Mouse (Mus musculus) intestine, postnatal 0 days (tissue): ENCODE results near the gene Ubr1. TPM values are rescaled to one million over a fixed set of nuclear protein-coding genes. Genes with fewer than 3 reads are reported as not detected.
"Not testable (repeated sequence)": the region's sequence is repeated elsewhere in the genome, so short reads cannot be mapped to it uniquely, and the experiment has no call there.

Source experiments
- ATAC-seq: fragments of 200-750 bp; cut with Nextera tagmentation; 2 replicates; pipeline ENCODE4 v1.8.0; 2017; ENCODE audit warnings: mild to moderate bottlenecking, moderate TSS enrichment, moderate library complexity
- H3K27ac ChIP-seq: fragments of 300-500 bp; sonication (generic); 2 replicates; pipeline ENCODE4 v1.5.1; 2014; ENCODE audit warnings: mild to moderate bottlenecking, low read depth, low read length, moderate library complexity
- H3K27me3 ChIP-seq: fragments of 300-500 bp; sonication (generic); replicated peaks from 2 replicates; pipeline ENCODE4 v1.6.1; 2014; ENCODE audit warnings: low read length, mixed read lengths; ENCODE audit not compliant: control insufficient read depth, insufficient read depth
- H3K36me3 ChIP-seq: fragments of 300-500 bp; sonication (generic); 2 replicates; pipeline ENCODE4 v1.6.1; 2014; ENCODE audit warnings: mild to moderate bottlenecking, moderate library complexity; ENCODE audit not compliant: control insufficient read depth, insufficient read depth
- H3K4me1 ChIP-seq: fragments of 300-500 bp; sonication (generic); replicated peaks from 2 replicates; pipeline ENCODE4 v1.6.1; 2014; ENCODE audit warnings: antibody characterized with exemption, low read length, mixed read lengths; ENCODE audit not compliant: control insufficient read depth, insufficient read depth
- H3K4me2 ChIP-seq: fragments of 300-500 bp; sonication (generic); replicated peaks from 2 replicates; pipeline ENCODE4 v1.6.1; 2014; ENCODE audit warnings: low read depth, mild to moderate bottlenecking, moderate library complexity
- H3K4me3 ChIP-seq: fragments of 300-500 bp; sonication (generic); 2 replicates; pipeline ENCODE4 v1.5.1; 2014; ENCODE audit warnings: low read depth, low read length
- H3K9ac ChIP-seq: fragments of 300-500 bp; sonication (generic); 2 replicates; pipeline ENCODE4 v1.6.1; 2014; ENCODE audit warnings: mild to moderate bottlenecking, low read depth, low read length
- H3K9me3 ChIP-seq: fragments of 300-500 bp; sonication (generic); 2 replicates; pipeline ENCODE4 v1.6.1; 2016; ENCODE audit warnings: mixed run types; ENCODE audit not compliant: control insufficient read depth
- CTCF ChIP-seq: sonication (generic); IDR thresholded peaks from 2 replicates; pipeline ENCODE4 v1.5.1; 2016; ENCODE audit warnings: low read depth, mild to moderate bottlenecking, control low read depth, antibody characterized with exemption, moderate library complexity
- WGBS: fragments of 180-500 bp; shearing (Covaris S2); extraction: QIAGEN DNeasy Blood & Tissue Kit; methylation state at CpG from one replicate; pipeline ENCODE4 v1.1.7; 2014; 5-methylcytosine and 5-hydroxymethylcytosine counted together
- polyA plus RNA-seq: library from polyadenylated mRNA; unstranded; fragments of >200 nt; fragmentation: Nextera tagmentation; extraction: Ambion mirVana; gene quantifications from 2 replicates; pipeline ENCODE4 v1.2.1, GENCODE M21; 2015

The Ubr1 gene
- polyA plus RNA-seq, 1 experiment from 2014 or later, result 6.5 TPM

- Histone ChIP-seq H3K27me3 (no peaks in the 10 kb centered on the region), H3K27ac (peak overlapping the region; percentile 69; the same call in 1 of the 2 replicates), H3K36me3 (peaks cover 20% of the 10 kb centered on the region), H3K4me3 (peak overlapping the region; percentile 89), H3K9ac (peak overlapping the region; percentile 74), H3K9me3 (no peaks in the 10 kb centered on the region), H3K4me1 (0 out of 2 replicates have a peak, but pooled peaks cover 6% of the 10 kb centered on the region), H3K4me2 (peak overlapping the region; percentile 85)
- peak; percentile 23 for ATAC-seq
- no peak for TF ChIP-seq CTCF
- WGBS, result under 1% methylated on average over 12 of the region's 12 CpGs
These were observed 38.1 kb upstream of the Ubr1 start for GRCm38 (mm10) chr2:121008664-121009007.

DNA sequence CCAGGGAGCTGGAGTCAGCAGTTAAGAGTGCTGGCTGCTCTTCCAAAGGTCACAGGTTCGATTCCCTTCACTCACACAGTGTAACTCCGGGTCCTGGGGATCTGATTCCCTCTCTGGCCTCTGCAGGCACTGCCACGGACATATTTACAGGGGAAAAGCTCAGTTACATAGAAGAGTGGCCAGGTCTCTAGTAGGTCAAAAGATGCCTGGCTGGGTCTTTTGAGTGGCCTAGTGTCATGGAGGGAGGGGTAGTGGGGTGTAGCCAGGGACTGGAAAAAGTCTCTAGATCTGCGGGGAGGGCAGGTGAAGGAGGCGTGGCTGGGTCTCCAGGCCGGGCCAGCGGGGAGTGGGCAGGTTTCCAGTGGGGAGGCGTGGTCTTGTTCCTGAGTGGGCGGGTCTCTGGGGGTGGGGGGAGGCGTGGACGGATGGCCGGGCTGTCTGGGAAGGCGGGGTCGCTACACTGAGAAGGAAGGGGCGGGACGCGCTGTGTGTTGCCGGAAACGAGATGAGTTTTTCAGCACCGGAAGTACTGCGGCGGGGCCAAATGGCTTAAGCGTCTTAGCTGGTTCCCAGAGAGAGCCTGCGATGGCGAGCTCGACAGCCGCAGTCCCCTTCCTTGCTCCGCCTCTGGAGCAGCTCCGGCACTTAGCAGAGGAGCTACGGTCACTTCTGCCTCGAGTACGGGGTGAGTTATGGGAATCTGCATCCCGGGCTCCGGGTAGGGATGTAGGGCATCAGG is 37.6 kb upstream of the Ubr1 start, which contains the start of gene Ccndbp1:
TSS of gene Ccndbp1 (plus strand) at position 479 of the 739 bp plus-strand sequence.
- peak within 1 kb of the TSS; percentile 74 for H3K9ac ChIP-seq
- 1% methylated on average over 33 of the region's 34 CpGs for WGBS
- H3K36me3 ChIP-seq, result peaks cover 17% of the 10 kb centered on the region
- H3K9me3 ChIP-seq, result no peaks in the 10 kb centered on the region
- H3K4me2 ChIP-seq, result peak within 1 kb of the TSS; percentile 85
- TF ChIP-seq CTCF, result no peak
- peak within 1 kb of the TSS; percentile 89 for H3K4me3 ChIP-seq
- no peaks in the 10 kb centered on the region for H3K27me3 ChIP-seq
- 0 out of 2 replicates have a peak, but pooled peaks cover 6% of the 10 kb centered on the region for H3K4me1 ChIP-seq
- H3K27ac ChIP-seq, result peak within 1 kb of the TSS; percentile 69; the same call in 1 of the 2 replicates
- peak; percentile 95 for ATAC-seq

DNA sequence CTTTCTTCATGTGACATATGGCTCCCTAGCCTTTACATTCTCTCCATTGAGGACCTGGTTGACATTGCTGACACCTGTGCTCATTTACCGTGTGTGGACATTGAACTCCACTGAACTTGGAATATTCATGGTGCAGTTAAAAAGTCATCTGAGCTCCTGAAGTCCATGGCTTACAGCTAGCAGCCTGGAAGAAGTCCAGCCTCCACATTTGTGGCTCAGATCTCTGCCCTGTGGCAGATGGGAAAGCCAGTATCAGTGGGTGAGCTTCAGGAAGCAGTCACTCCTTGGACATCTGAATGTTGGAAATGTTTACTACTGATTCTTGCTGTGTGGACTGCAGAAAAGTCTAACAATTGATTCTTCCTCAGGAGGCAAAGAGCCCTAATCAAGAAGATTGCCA is 36.5 kb upstream of the Ubr1 start:
- peaks cover 6% of the 10 kb centered on the region for H3K36me3 ChIP-seq
- H3K4me3 ChIP-seq, result no peak overlapping the region
- H3K9ac ChIP-seq, result no peak overlapping the region
- 56% methylated on average over 1 of the region's 1 CpGs for WGBS
- H3K4me2 ChIP-seq, result no peak overlapping the region
- no peaks in the 10 kb centered on the region for H3K9me3 ChIP-seq
- no peak for ATAC-seq
- no peak overlapping the region for H3K27ac ChIP-seq
- no peak for TF ChIP-seq CTCF
- no peaks in the 10 kb centered on the region for H3K27me3 ChIP-seq
- H3K4me1 ChIP-seq, result 0 out of 2 replicates have a peak, but pooled peaks cover 6% of the 10 kb centered on the region

DNA sequence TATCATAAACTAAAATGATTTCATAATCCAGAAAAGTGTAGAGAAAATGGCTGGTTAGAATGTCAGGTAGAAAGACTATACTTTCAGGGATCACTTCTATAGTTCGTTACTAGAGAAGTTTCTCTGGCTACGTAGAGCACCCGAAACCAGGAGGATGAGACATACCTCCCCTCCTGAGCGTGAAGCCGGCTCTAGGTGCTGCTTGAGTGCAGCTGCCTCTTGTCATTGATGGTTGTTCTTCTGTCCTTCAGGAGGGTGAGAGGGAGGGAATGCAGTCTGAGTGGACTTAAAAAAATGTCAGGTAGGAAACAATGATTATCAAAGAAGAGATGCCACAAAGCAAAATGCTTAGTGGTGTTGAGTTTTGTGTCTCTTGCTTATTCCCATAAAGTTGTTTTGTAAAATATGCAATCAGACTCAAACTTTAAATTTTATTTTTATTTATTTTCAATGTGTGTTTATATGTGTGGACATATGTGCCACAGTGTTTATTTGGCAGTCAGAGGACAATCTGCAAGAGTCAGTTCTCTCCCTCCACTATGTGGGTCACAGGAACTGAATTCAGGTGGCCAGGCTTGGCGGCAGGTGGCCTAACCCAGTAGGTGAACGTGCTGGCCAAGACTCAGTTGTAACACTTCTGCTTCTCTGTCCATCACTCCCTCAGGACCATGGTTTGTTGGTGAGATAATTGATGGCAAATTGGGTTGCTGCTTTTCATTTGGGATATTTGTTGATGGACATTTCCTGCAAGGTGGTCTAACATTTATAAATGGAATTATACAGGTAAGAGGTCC is 33.7 kb upstream of the Ubr1 start:
- H3K27ac ChIP-seq, result no peak overlapping the region
- H3K4me1 ChIP-seq, result 0 out of 2 replicates have a peak, but pooled peaks cover 4% of the 10 kb centered on the region
- no peaks in the 10 kb centered on the region for H3K9me3 ChIP-seq
- no peak for ATAC-seq
- no peaks in the 10 kb centered on the region for H3K27me3 ChIP-seq
- H3K36me3 ChIP-seq, result no peaks in the 10 kb centered on the region
- H3K4me3 ChIP-seq, result no peak overlapping the region
- WGBS, result 85% methylated on average over 7 of the region's 7 CpGs
- no peak for TF ChIP-seq CTCF
- H3K9ac ChIP-seq, result no peak overlapping the region
- no peak overlapping the region for H3K4me2 ChIP-seq

DNA sequence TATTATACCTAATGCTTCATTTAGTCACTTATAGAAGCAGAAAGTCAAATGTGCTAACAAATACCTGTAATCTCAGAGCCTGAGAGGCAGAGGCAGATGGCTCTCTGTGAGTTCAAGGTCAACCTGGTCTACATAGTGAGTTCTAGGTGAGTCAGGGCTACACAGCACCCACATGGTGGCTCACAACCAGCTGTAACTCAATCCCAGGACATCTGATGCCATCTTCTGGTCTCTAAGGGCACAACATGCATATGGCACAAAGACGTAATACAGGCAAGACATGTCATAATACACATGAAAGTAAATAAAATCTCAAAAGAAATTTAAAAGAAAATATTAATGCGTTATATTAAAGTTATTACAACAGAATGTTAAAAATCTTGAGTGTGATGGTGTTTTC is 33.1 kb upstream of the Ubr1 start:
- WGBS, result 73% methylated on average over 2 of the region's 2 CpGs
- Histone ChIP-seq H3K4me3 (no peak overlapping the region), H3K36me3 (no peaks in the 10 kb centered on the region), H3K4me2 (no peak overlapping the region), H3K9ac (no peak overlapping the region), H3K27me3 (no peaks in the 10 kb centered on the region), H3K4me1 (no peaks in the 10 kb centered on the region), H3K9me3 (no peaks in the 10 kb centered on the region), H3K27ac (no peak overlapping the region)
- TF ChIP-seq CTCF, result peak; percentile 56
- ATAC-seq, result no peak

DNA sequence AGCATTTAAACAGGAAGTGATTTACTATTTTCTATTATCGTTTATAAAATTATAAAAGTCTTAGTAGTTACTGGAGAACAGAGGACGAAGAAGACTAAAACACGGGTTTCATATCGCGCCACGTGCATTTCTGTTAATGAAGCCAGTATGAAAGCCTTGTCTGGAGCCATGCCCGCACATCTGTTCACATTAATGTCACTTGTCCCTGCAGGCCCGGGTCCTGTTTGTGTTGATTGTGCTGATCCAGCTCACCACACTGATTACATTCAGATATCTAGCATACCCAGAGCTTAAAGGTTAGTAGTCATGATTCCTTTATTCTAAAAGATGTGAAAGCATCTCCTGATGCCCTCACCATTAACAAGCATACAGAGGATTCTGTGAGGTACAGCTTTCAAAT is 28.3 kb upstream of the Ubr1 start:
- TF ChIP-seq CTCF, result no peak
- H3K4me3 ChIP-seq, result no peak overlapping the region
- no peak overlapping the region for H3K9ac ChIP-seq
- H3K27ac ChIP-seq, result no peak overlapping the region
- no peaks in the 10 kb centered on the region for H3K36me3 ChIP-seq
- H3K4me2 ChIP-seq, result no peak overlapping the region
- no peaks in the 10 kb centered on the region for H3K9me3 ChIP-seq
- H3K4me1 ChIP-seq, result no peaks in the 10 kb centered on the region
- no peak for ATAC-seq
- WGBS, result 87% methylated on average over 8 of the region's 8 CpGs
- H3K27me3 ChIP-seq, result no peaks in the 10 kb centered on the region

DNA sequence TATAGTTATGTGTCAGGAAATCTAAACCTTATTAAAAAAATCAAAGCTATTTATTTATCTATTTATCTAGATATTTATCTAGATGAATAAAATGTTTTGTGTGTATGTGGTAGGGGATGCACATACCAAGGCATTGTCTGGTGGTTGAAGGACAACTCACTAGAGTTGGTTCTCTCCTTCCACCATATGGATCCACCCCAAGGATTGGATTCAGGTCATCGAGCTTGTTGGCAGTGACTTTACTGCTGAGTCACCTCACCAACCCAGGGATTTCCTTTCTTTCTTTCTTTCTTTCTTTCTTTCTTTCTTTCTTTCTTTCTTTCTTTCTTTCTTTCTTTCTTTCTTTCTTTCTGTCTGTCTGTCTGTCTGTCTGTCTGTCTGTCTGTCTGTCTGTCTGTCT is 26.1 kb upstream of the Ubr1 start:
- not testable (repeated sequence) for H3K36me3 ChIP-seq, H3K4me2 ChIP-seq, H3K9ac ChIP-seq, H3K9me3 ChIP-seq, H3K27ac ChIP-seq, ATAC-seq, H3K4me3 ChIP-seq, H3K4me1 ChIP-seq, H3K27me3 ChIP-seq
- 76% methylated on average over 1 of the region's 1 CpGs for WGBS
